Mouse (Mus musculus) hindbrain, embryonic 10.5 days (tissue): Measurements from ENCODE around the gene Naxe. TPM values are rescaled to one million over a fixed set of nuclear protein-coding genes. Genes with fewer than 3 reads are reported as not detected.

Experiments
- polyA plus RNA-seq: library from polyadenylated mRNA; unstranded; fragments of >200 nt; fragmentation: Nextera tagmentation; extraction: Ambion mirVana; gene quantifications from 2 replicates; pipeline ENCODE4 v1.2.1, GENCODE M21; 2016

Gene Naxe
- polyA plus RNA-seq, 1 experiment from 2014 or later, result 142 TPM

Other genes with a start within 250 kb of the Naxe start
- gene Pear1, start 234.2 kb downstream of the Naxe start, polyA plus RNA-seq, result 19.6 and 19.9 TPM in 2 replicates
- 0.06 and 0.21 TPM in 2 replicates for gene Sh2d2a, start 211.7 kb downstream of the Naxe start, polyA plus RNA-seq
- gene Prcc, start 172.9 kb downstream of the Naxe start, polyA plus RNA-seq, result 18.7 and 19.1 TPM in 2 replicates
- 229 TPM in 2 replicates for gene Hdgf, start 152.2 kb downstream of the Naxe start, polyA plus RNA-seq
- gene Mrpl24, start 139.0 kb downstream of the Naxe start, polyA plus RNA-seq, result 74.7 and 76.1 TPM in 2 replicates
- 73.3 and 75.7 TPM in 2 replicates for gene Isg20l2, start 128.2 kb downstream of the Naxe start, polyA plus RNA-seq
- 18.9 and 20.9 TPM in 2 replicates for gene Rrnad1, start 127.8 kb downstream of the Naxe start, polyA plus RNA-seq
- gene Crabp2, start 109.8 kb downstream of the Naxe start, polyA plus RNA-seq, result 956 and 1,072 TPM in 2 replicates
- gene Nes, start 87.4 kb downstream of the Naxe start, polyA plus RNA-seq, result 109 and 143 TPM in 2 replicates
- 0.91 and 0.95 TPM in 2 replicates for gene Bcan, start 58.3 kb downstream of the Naxe start, polyA plus RNA-seq
- 0.11 and 0.14 TPM in 2 replicates for gene Hapln2, start 30.9 kb downstream of the Naxe start, polyA plus RNA-seq
- 34.2 and 49.2 TPM in 2 replicates for gene Gpatch4, start 15.4 kb downstream of the Naxe start, polyA plus RNA-seq
- 0.09 TPM in 1 of 2 replicates, not detected in the other for gene Ttc24, start 19.8 kb upstream of the Naxe start, polyA plus RNA-seq
- gene Iqgap3, start 23.5 kb upstream of the Naxe start, polyA plus RNA-seq, result 19.5 and 24.3 TPM in 2 replicates
- 10.2 and 15.1 TPM in 2 replicates for gene Mef2d, start 83.9 kb upstream of the Naxe start, polyA plus RNA-seq
- not detected in 2 replicates for gene Rhbg, start 196.2 kb upstream of the Naxe start, polyA plus RNA-seq
- gene Gm38392, start 228.7 kb upstream of the Naxe start, polyA plus RNA-seq, result not detected in 2 replicates
- 14.4 and 15.4 TPM in 2 replicates for gene Tsacc, start 238.5 kb upstream of the Naxe start, polyA plus RNA-seq
- gene Cct3, start 238.6 kb upstream of the Naxe start, polyA plus RNA-seq, result 755 and 805 TPM in 2 replicates